Mouse (Mus musculus) testis, adult 2 months (tissue): ENCODE measurements around the gene Ndp. TPM values are rescaled to one million over a fixed set of nuclear protein-coding genes. Genes with fewer than 3 reads are reported as not detected.

ENCODE experiments used
- H3K27ac ChIP-seq: fragments of 200-500 bp; 2 replicates; pipeline ENCODE4 v1.5.1; 2012; ENCODE audit warnings: low read depth, low read length; ENCODE audit not compliant: control insufficient read depth, insufficient read depth
- H3K27me3 ChIP-seq: fragments of 200-500 bp; 2 replicates; pipeline ENCODE4 v1.6.1; 2012; ENCODE audit warnings: mild to moderate bottlenecking, low read length, moderate library complexity; ENCODE audit not compliant: control insufficient read depth, insufficient read depth
- H3K36me3 ChIP-seq: fragments of 200-500 bp; 2 replicates; pipeline ENCODE4 v1.6.1; 2012; ENCODE audit warnings: mild to moderate bottlenecking, low read length; ENCODE audit not compliant: control insufficient read depth, insufficient read depth
- H3K4me1 ChIP-seq: fragments of 200-500 bp; 2 replicates; pipeline ENCODE4 v1.6.1; 2012; ENCODE audit warnings: low read length; ENCODE audit not compliant: control insufficient read depth, insufficient read depth
- H3K4me3 ChIP-seq: fragments of 200-500 bp; 2 replicates; pipeline ENCODE4 v1.5.1; 2012; ENCODE audit warnings: low read depth, mild to moderate bottlenecking, low read length, moderate library complexity, mixed read lengths; ENCODE audit not compliant: control insufficient read depth
- CTCF ChIP-seq: fragments of 200-500 bp; IDR thresholded peaks from 2 replicates; pipeline ENCODE4 v1.5.1; 2012; ENCODE audit warnings: low read depth, mild to moderate bottlenecking, inconsistent platforms, low read length, moderate library complexity; ENCODE audit not compliant: control insufficient read depth, insufficient read depth, insufficient replicate concordance
- POLR2A ChIP-seq: fragments of 200-500 bp; IDR thresholded peaks from 2 replicates; pipeline ENCODE4 v1.6.1; 2012; ENCODE audit warnings: low read depth, mild to moderate bottlenecking, inconsistent platforms, low read length, moderate library complexity; ENCODE audit not compliant: control insufficient read depth
- polyA plus RNA-seq: library from polyadenylated mRNA; depleted of rRNA; stranded (reverse); fragments of >200 nt; gene quantifications from 2 replicates; pipeline ENCODE4 v1.2.3, GENCODE M21; 2012; rRNA removed

Ndp gene
- polyA plus RNA-seq, result 0.05 and 0.06 TPM in 2 replicates

DNA sequence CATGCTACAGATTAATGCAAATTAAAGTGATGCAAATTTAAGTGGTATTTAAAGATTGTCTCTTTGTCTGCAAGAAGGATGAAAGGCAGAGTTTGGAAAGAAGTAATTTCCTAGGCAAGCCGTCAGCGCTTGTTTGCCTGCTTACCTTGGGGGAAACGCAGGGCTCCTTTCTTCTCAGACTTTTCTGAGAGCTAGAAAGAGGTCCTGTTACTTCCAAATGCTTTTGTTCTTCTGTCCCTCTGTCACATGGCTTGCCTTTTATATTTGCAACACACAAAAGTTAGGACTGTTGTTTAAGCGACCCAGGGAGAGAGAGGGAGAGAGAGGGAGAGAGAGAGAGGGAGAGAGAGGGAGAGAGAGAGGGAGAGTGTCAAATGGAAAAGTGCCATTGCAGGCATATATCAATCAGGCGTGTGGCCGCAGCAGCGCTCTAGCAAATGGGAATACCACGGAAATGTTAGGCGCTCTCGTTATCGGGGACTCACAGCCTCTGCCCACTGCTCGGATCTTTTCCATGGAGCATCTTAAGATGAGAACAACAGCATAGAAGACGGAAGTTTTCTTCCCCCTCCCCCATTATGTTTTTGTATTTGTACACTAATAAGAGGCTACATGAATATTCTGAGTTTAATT, at the start of gene Ndp:
TSS of gene Ndp (minus strand) at position 534 of the 633 bp plus-strand sequence.
- no peaks in the 10 kb centered on the region for H3K36me3 ChIP-seq
- H3K27me3 ChIP-seq, result no peaks in the 10 kb centered on the region
- no peak for TF ChIP-seq POLR2A
- TF ChIP-seq CTCF, result no peak
- H3K27ac ChIP-seq, result no peak within 1 kb of the TSS
- H3K4me1 ChIP-seq, result no peaks in the 10 kb centered on the region
- no peak within 1 kb of the TSS for H3K4me3 ChIP-seq

DNA sequence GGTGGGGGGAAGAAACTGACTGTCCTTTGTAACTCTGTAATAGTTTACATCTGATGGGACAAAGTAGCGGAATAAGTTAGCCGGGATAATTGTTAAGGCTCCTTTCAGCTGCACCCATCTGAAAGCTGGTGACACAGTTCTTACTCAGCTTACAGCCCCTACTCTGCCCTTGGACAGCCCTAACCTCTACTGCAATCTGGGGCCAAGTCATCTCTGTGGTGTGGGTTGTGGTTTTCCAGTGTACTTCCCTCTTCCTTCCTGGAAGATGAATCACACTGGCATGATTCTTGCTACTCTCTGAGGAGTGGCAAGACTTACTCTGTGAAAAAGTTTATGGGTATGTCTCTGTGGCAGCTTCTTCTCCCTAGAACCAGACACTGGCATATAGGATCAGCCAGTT, 43.2 kb upstream of the Ndp start:
- H3K36me3 ChIP-seq, result no peaks in the 10 kb centered on the region
- TF ChIP-seq CTCF (no peak), POLR2A (no peak)

DNA sequence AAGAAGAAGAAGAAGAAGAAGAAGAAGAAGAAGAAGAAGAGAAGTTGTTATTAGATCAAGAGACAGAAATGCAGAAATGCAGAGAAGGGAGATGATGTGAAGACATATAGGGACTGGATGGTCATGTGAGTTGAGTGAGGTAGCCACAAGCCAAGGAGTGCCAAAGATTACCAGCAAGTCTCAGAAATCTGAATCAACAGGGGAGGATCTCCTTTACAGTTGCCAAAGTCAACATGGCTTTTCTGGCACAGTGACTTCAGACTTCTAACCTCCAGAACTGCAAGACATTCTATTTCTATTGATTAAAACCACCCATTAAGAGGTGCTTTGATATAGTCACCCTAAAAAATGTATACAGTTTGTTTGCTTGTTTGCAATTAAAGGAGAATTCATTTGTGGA, 6.4 kb upstream of the Ndp start:
- Histone ChIP-seq H3K4me3 (no peak overlapping the region), H3K27ac (no peak overlapping the region), H3K27me3 (no peaks in the 10 kb centered on the region), H3K4me1 (no peaks in the 10 kb centered on the region), H3K36me3 (no peaks in the 10 kb centered on the region)
- TF ChIP-seq POLR2A (no peak), CTCF (no peak)

More for the DNA sequence above, 43.2 kb upstream of the Ndp start:
- no peaks in the 10 kb centered on the region for H3K27me3 ChIP-seq
- no peak overlapping the region for H3K4me3 ChIP-seq
- no peak overlapping the region for H3K27ac ChIP-seq
- H3K4me1 ChIP-seq, result no peaks in the 10 kb centered on the region

- TF ChIP-seq POLR2A, result no peak
- TF ChIP-seq CTCF, result no peak
- Histone ChIP-seq H3K27ac (no peak overlapping the region), H3K4me3 (no peak overlapping the region), H3K4me1 (no peaks in the 10 kb centered on the region), H3K36me3 (no peaks in the 10 kb centered on the region), H3K27me3 (no peaks in the 10 kb centered on the region)
Observed at GRCm38 (mm10) chrX:16913118-16913517, 1.5 kb upstream of the Ndp start.

DNA sequence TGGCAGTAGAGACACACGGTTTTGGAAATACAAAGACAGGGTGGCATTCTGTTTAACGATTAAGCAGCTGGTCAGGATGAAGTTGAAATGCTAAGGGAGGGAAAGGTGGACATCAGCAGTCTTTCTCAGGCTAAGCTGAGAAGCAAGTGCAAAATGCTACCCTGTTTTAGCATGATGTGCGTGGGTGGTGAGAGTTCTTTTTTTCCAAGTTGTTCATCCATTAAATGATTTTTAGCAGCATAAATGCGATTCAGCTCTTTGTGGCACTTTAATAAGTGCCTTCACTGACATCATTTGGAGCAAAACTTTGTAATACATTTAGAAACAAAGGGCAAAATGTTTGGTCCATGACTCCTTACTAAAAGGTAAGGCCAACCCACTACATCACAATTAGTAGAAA, 337 bp upstream of the Ndp start:
- Histone ChIP-seq H3K4me3 (no peak overlapping the region), H3K4me1 (no peaks in the 10 kb centered on the region), H3K36me3 (no peaks in the 10 kb centered on the region), H3K27me3 (no peaks in the 10 kb centered on the region), H3K27ac (no peak overlapping the region)
- TF ChIP-seq POLR2A (no peak), CTCF (no peak)

GRCm38 (mm10) chrX:16910211-16911095, 1.1 kb downstream of the Ndp start:
- no peaks in the 10 kb centered on the region for H3K36me3 ChIP-seq
- TF ChIP-seq CTCF (no peak), POLR2A (no peak)
- no peaks in the 10 kb centered on the region for H3K4me1 ChIP-seq
- H3K4me3 ChIP-seq, result no peak overlapping the region
- no peaks in the 10 kb centered on the region for H3K27me3 ChIP-seq
- no peak overlapping the region for H3K27ac ChIP-seq

GRCm38 (mm10) chrX:16908652-16909051, 2.9 kb downstream of the Ndp start:
- no peaks in the 10 kb centered on the region for H3K27me3 ChIP-seq
- H3K4me1 ChIP-seq, result no peaks in the 10 kb centered on the region
- no peak overlapping the region for H3K27ac ChIP-seq
- TF ChIP-seq CTCF, result no peak
- no peak for TF ChIP-seq POLR2A
- no peak overlapping the region for H3K4me3 ChIP-seq
- H3K36me3 ChIP-seq, result no peaks in the 10 kb centered on the region

- no peak overlapping the region for H3K4me3 ChIP-seq
- no peak overlapping the region for H3K27ac ChIP-seq
- TF ChIP-seq POLR2A, result no peak
- TF ChIP-seq CTCF, result no peak
Observed at GRCm38 (mm10) chrX:16907554-16907953, 4.0 kb downstream of the Ndp start.

More at GRCm38 (mm10) chrX:16907554-16907953, 4.0 kb downstream of the Ndp start:
- H3K27me3 ChIP-seq, result no peaks in the 10 kb centered on the region
- H3K4me1 ChIP-seq, result no peaks in the 10 kb centered on the region
- no peaks in the 10 kb centered on the region for H3K36me3 ChIP-seq
